Mouse (Mus musculus) spleen, postnatal 14 days (tissue): Measurements from ENCODE around the gene Slc17a5.

Experiments used
- DNase-seq, 2 experiments: peaks; one replicate each; pipeline ENCODE4 v3.0.0; 2021 to 2022; ENCODE audit warnings: low spot score in 2 of 2

Gene Slc17a5

DNA sequence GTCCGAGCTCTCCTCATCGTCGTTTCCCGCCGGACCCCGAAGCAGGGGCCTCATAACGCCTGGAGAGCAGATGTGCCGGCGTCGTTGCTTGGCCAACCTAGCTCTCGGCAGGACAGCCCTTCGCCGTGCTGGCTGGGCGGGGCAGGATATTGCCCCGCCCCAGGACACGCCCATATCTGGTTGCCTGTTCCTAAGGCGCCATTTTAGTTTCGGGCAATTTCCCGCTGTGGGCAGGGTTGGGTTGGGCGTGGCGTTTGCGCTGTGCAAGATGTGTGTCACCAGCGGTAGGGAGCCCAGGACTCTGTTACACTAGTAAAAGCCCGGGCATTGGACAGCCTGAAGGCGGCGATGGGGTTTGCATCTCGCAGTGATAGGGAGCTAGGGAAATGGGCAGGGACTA is at the start of gene Slc17a5:
Gene Slc17a5, minus strand, starts transcription at position 128 of the 400 bp plus-strand sequence.
- DNase-seq = peak; percentile 87 to 92

GRCm38 (mm10) chr9:78633976-78634375 is 46.1 kb upstream of the Slc17a5 start:
- DNase-seq = no peak

DNA sequence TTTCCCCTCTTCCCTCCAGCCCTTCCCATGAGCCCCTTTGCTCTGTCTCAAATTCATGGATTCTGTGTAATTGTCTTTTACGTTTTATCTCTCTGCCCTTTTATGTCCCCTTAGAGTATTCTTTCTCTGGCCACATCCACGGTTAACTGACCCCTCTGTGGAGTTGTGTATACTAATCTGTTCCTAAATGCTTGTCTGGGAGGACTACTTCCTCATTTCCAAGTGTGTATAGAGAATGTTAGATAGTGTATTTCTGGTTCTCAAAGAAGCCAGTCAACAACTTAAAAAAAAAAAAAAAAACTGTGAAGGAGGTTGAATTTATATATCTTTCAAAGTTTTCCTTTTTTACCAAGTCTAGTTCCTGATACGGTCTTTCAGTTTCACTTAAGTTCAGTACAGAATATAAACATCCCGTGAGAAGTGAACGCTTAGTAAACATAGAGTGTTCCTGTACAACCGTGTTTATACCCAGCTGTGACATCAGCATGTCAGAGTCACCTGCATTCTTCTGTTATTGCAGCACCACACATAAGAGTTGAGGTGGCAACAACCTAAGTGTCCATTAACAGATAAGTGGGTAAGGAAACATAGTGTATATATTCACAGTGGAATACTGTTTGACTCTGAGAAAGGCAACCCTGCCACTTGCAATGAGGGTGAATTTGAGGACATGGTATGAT is 44.1 kb upstream of the Slc17a5 start:
- DNase-seq = no peak

DNA sequence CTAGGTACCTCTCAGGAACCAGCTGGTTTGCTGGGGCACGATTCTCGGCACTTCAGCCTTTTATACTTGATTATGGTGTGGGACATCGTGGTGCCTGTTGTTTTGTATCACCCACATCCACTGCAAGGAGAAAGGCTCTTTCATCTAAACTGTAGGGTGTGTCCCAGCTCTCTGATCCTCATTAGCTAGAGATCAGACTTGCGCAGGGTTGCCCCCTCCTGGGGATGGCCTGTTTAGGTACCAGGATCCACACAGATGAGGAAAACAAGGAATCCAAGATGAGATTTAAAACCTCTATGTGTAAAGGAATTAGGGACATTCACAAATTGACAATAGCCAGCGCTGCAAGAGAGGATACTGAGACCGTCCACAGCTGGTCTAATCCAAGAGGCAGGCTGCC is 42.1 kb upstream of the Slc17a5 start:
- no peak for DNase-seq

- DNase-seq = no peak
Measured at GRCm38 (mm10) chr9:78623301-78623747, 35.5 kb upstream of the Slc17a5 start.

- no peak for DNase-seq
Measured at GRCm38 (mm10) chr9:78619285-78619684, 31.4 kb upstream of the Slc17a5 start.

- DNase-seq = no peak
Measured at GRCm38 (mm10) chr9:78615401-78616021, 27.7 kb upstream of the Slc17a5 start, which contains the start of gene Cd109. Gene Cd109, plus strand, starts transcription at chr9:78615546.

- no peak for DNase-seq
Measured at GRCm38 (mm10) chr9:78614201-78614600, 26.4 kb upstream of the Slc17a5 start.

- DNase-seq = no peak
Measured at GRCm38 (mm10) chr9:78601046-78601730, 13.3 kb upstream of the Slc17a5 start.

- DNase-seq = no peak
Measured at GRCm38 (mm10) chr9:78599927-78600326, 12.1 kb upstream of the Slc17a5 start.

DNA sequence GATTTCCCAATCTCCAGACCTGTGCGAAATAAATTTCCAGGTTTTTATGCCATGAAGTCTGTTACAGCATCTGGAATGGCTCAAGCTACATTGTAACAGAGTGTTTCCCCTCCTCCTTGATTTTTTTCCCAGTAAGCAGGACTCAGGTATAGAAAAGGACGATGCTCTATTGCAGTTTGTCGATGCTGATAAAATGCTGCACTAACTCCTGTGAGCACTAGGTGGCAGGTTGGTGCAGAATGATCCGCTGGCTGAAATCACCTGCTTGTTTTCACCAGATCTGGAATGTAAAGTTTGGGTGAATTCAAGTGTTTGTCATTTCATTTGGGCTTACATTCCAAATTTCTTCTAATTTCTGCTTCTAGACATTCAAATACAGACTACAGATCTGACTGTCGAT is 9.0 kb upstream of the Slc17a5 start:
- DNase-seq = peak in 1 of 2 experiments; percentile 11

DNA sequence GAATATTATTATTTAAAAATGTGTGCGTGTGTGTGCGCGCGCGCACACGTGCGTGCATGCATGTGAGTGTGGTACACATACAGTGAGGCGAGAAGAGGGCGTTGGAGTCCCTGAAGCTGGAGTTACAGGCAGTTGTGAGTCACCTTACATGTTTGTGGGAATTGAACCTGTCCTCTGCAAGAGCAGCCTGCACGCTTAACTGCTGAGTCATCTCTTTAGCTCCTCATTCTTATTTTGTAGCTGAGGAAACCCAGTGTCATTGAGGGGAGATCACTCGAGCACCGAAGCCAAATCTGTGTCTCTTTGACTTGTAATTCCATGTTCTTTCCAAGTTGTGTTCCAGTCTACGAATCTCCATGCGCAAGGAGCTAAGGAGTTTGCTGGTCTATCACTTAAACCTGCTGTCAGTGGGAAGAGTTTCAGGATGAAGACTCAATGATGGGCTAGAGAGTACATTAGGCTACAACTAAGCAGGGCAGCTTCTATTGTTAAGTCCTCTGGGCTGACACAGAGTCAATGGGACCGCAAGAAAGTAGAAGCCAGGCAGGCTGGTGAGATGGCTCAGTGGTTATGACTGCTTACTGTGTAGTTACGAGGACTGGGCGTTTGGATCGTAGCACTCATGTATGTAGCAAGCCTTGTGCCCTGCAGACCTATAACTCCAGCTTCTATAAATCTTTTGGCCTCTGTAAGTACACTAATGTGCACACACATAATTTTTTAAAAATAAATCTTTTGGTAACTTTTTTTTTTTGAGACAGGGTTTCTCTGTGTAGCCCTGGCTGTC is 8.1 kb upstream of the Slc17a5 start:
- no peak for DNase-seq

- DNase-seq = no peak
Measured at GRCm38 (mm10) chr9:78595257-78595656, 7.4 kb upstream of the Slc17a5 start.

DNA sequence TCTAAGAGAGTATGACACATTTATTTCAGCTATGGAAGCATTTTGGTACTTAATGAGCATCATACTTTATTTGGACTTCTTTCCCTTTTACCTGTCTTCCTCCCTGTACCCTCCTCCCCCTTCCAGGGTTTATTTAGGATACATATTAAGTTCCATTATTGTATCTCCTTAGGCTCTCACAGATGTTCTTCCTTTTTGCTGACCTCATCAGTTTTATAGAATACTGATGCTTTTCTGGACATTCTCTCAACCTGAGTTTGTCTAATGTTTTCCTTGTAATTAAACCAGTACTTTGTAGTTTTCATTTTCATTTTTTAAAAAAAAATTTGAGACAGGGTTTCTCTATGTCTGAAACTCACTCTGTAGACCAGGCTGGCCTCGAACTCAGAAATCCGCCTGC is 2.6 kb upstream of the Slc17a5 start:
- no peak for DNase-seq

- no peak for DNase-seq
Measured at GRCm38 (mm10) chr9:78588411-78589033, 681 bp upstream of the Slc17a5 start.

DNA sequence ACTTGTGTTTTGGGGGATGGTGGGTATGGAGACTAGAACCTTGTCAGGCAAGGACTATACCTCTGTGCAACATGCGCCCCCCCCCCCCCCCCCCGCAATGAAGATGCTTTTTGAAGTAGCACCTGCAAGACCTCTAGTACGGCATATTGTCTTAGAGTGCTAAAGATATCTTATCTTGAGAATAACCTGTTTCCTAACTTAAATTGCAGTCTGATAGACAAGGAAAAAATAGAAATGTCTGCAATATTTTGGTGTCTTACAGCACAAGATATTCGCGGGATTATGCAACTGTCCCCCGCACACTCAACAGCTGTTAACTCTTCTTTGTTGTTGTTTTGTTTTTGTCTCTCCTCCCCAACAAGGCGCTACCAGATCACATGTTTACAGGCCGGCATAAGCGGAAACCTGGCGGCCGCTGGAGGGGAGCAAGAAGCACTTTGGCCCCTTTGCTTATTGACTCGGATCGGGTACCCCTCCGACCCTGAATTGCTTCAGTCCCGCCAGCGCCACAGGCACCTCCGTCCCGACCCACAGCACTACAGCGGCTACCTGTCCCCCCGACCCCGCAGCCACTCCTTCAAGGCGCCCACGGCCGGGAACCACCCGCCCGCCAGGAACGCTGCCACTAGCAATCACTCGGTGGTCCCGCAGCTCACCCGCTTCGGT is 490 bp downstream of the Slc17a5 start:
- peak in 1 of 2 experiments; percentile 22 for DNase-seq

- no peak for DNase-seq
Measured at GRCm38 (mm10) chr9:78579644-78580396, 8.0 kb downstream of the Slc17a5 start.

DNA sequence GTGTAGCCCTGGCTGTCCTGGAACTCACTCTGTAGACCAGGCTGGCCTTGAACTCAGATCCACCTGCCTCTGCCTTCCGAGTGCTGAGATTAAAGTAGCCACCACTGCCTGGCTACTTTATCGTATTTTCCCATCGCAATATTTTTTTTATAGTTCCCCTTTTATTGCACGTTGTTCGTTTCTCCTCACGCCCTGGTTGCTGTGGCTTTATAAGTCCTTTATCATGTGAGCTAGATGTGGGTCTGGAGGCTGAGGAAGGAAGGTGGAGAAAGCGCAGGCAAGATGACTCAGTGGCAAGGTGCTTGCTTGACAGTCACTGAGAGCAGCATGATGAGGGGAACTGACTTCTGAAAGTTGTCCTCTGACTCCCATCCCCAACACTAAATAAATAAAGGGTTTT is 9.0 kb downstream of the Slc17a5 start:
- DNase-seq = no peak

DNA sequence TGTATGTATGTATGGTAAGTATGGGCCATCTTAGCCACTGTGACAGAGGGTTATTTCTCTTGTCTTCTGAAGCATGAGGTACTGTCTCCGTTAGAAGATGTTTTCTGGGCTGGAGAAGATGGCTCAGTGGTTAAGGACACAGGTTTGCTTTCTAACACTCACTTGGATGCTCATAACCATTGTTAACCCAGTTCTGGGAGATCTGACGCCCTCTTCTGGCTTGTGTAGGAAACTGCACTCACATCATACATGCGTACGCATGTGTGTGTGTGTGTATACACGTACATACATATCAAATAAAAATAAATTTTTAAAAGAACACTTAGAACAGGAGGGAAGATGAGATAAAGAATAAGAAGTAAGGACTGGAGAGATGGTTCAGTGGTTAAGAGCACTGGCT is 11.4 kb downstream of the Slc17a5 start:
- no peak for DNase-seq

GRCm38 (mm10) chr9:78569934-78570333 is 17.9 kb downstream of the Slc17a5 start:
- DNase-seq = no peak
